10 mouse cellular contexts compared by ENCODE assay signal in genomic region chr1:58613786-58614185, GRCm38 (mm10). TPM values are rescaled to one million over a fixed set of nuclear protein-coding genes. Genes with fewer than 3 reads are reported as not detected.
DNase-seq lines count a peak whose midpoint lies in the region; ATAC-seq and TF ChIP-seq lines count a peak whose summit lies in the region.
"Had no signal": no experiment of that assay in that cellular context is flagged by ENCODE, and none has a peak within 500 bp of the region (broad histone marks: within the 10 kb centered on the region; RNA-seq: fewer than 3 reads in every experiment).

No protein-coding gene starts in this region.

- no peak for ATAC-seq in heart, embryonic 11.5 days (replicated peaks; ENCODE audit: insufficient number of reproducible peaks, low FRiP score, low TSS enrichment)

- H3K36me3 ChIP-seq in heart, embryonic 11.5 days (ENCODE audit: control insufficient read depth, insufficient read depth, low read length): no peaks in the 10 kb centered on the region
- no peaks in the 10 kb centered on the region for H3K36me3 ChIP-seq in spleen, adult 2 months (ENCODE audit: control insufficient read depth, insufficient read depth, low read length)
- H3K36me3 ChIP-seq: midbrain, embryonic 12.5 days had no signal

- peaks cover 1% of the 10 kb centered on the region; the same call in 1 of the 2 replicates for H3K9me3 ChIP-seq in heart, embryonic 11.5 days (replicated peaks; ENCODE audit: control insufficient read depth, low read length)
- H3K9me3 ChIP-seq: midbrain, embryonic 12.5 days had no signal

- H3K4me3 ChIP-seq in heart, embryonic 11.5 days (ENCODE audit: low read depth, low read length): no peak overlapping the region
- no peak overlapping the region for H3K4me3 ChIP-seq in spleen, adult 2 months (ENCODE audit: extremely low read depth, insufficient read depth, insufficient read length)
- H3K4me3 ChIP-seq: layer of hippocampus, adult 2 months; midbrain, embryonic 12.5 days had no signal

- no peaks in the 10 kb centered on the region for H3K4me1 ChIP-seq in heart, embryonic 11.5 days (ENCODE audit: control insufficient read depth, insufficient read depth, low read length)
- no peaks in the 10 kb centered on the region; the same call in 1 of the 2 replicates for H3K4me1 ChIP-seq in spleen, adult 2 months (ENCODE audit: control insufficient read depth, insufficient read depth, insufficient read length)
- H3K4me1 ChIP-seq: midbrain, embryonic 12.5 days had no signal

- WGBS in heart, embryonic 11.5 days (ENCODE audit: insufficient replicate concordance): 74% methylated on average over 6 of the region's 6 CpGs
- 83% methylated on average over 6 of the region's 6 CpGs for WGBS in spleen, adult 2 months

- H3K9ac ChIP-seq in heart, embryonic 11.5 days (ENCODE audit: low read depth, low read length): no peak overlapping the region
- H3K9ac ChIP-seq: midbrain, embryonic 12.5 days had no signal

- peak; percentile 35 for DNase-seq in heart, postnatal 4 days
- DNase-seq in spleen, adult 2 months (ENCODE audit: low read depth in 1 of 2, low spot score in 2 of 2): peak; percentile 7 to 11
- no peak for DNase-seq in spleen, adult 18-20 months
- peak; percentile 13 for DNase-seq in brain, embryonic 14.5 days (ENCODE audit: low read depth)
- peak; percentile 21 for DNase-seq in urinary bladder, postnatal 14 days (ENCODE audit: low spot score)
- DNase-seq in gastrocnemius, postnatal 10 days: no peak
- no peak for DNase-seq in layer of hippocampus, adult 8-10 months (ENCODE audit: low spot score in 2 of 2)

- no peak overlapping the region for H3K27ac ChIP-seq in heart, embryonic 11.5 days (ENCODE audit: low read depth, low read length)
- H3K27ac ChIP-seq in spleen, adult 2 months (ENCODE audit: insufficient read depth, low read length): no peak overlapping the region
- H3K27ac ChIP-seq: layer of hippocampus, adult 2 months; midbrain, embryonic 12.5 days had no signal

- TF ChIP-seq POLR2A in spleen, adult 2 months (IDR thresholded peaks at IDR 0.05; ENCODE audit: low read depth, low read length): no peak
- TF ChIP-seq POLR2A in brain, embryonic 14.5 days (IDR thresholded peaks at IDR 0.05; ENCODE audit: borderline replicate concordance, extremely low read depth, insufficient read depth, insufficient read length, poor library complexity, severe bottlenecking): no peak

- TF ChIP-seq CTCF in spleen, adult 2 months (IDR thresholded peaks at IDR 0.05; ENCODE audit: extremely low read depth, insufficient read depth, insufficient read length, insufficient replicate concordance): no peak
- TF ChIP-seq CTCF in brain, embryonic 14.5 days (IDR thresholded peaks at IDR 0.05; ENCODE audit: borderline replicate concordance, extremely low read depth, insufficient read depth, insufficient read length): no peak

- no peaks in the 10 kb centered on the region for H3K27me3 ChIP-seq in heart, embryonic 11.5 days (ENCODE audit: control insufficient read depth, insufficient read depth, low read length)
- no peaks in the 10 kb centered on the region for H3K27me3 ChIP-seq in spleen, adult 2 months (ENCODE audit: control insufficient read depth, insufficient read depth, low read length)
- H3K27me3 ChIP-seq: midbrain, embryonic 12.5 days had no signal

- no peak overlapping the region for H3K4me2 ChIP-seq in heart, embryonic 11.5 days
- H3K4me2 ChIP-seq: midbrain, embryonic 12.5 days had no signal

RNA-seq across cellular contexts. Expression of gene Ndufb3, which starts 27.6 kb away (rescaled TPM):
- total RNA-seq in heart, postnatal 4 days (2021): 100 to 1,000 TPM; 174 to 189 TPM
- polyA plus RNA-seq in heart, embryonic 11.5 days (2014; fragmentation: Nextera tagmentation; extraction: Ambion mirVana): 195 and 206 TPM in 2 replicates
- polyA plus RNA-seq in spleen, adult 2 months (2012; rRNA removed): 13.8 and 13.9 TPM in 2 replicates
- polyA plus RNA-seq in brain, embryonic 14.5 days (2012; rRNA removed): 116 and 141 TPM in 2 replicates
- total RNA-seq in gastrocnemius, postnatal 10 days (2021): 100 to 1,000 TPM; 147 to 172 TPM
- total RNA-seq in layer of hippocampus, adult 8-10 months (2022): 100 to 1,000 TPM; 104 to 121 (median 107) TPM

RNA-seq across cellular contexts. Expression of gene Fam126b, which starts 27.7 kb away (rescaled TPM):
- total RNA-seq in heart, postnatal 4 days (2021): 10 to 100 TPM in 1 of 2 experiments, 1 to 10 TPM in 1; 9.9 to 11.3 TPM
- 5.2 and 6.4 TPM in 2 replicates for polyA plus RNA-seq in heart, embryonic 11.5 days (2014; fragmentation: Nextera tagmentation; extraction: Ambion mirVana)
- polyA plus RNA-seq in spleen, adult 2 months (2012; rRNA removed): 0.67 TPM in 2 replicates
- 4.7 and 6.0 TPM in 2 replicates for polyA plus RNA-seq in brain, embryonic 14.5 days (2012; rRNA removed)
- 10 to 100 TPM in 1 of 2 experiments, 1 to 10 TPM in 1; 6.0 to 13.3 TPM for total RNA-seq in gastrocnemius, postnatal 10 days (2021)
- 100 to 1,000 TPM in 3 of 4 experiments, 10 to 100 TPM in 1; 96.6 to 156 (median 127) TPM for total RNA-seq in layer of hippocampus, adult 8-10 months (2022)

Comparison
In these comparisons a context has a peak if more than half of its experiments do, and no peak if none do; other contexts are left out.
1. DNase-seq: peak in heart, postnatal 4 days (single experiment), spleen, adult 2 months (2 of 2), brain, embryonic 14.5 days (single experiment) and urinary bladder, postnatal 14 days (single experiment); none in spleen, adult 18-20 months (0 of 2), gastrocnemius, postnatal 10 days (single experiment) and layer of hippocampus, adult 8-10 months (0 of 2).
2. RNA of gene Fam126b, which starts 27.7 kb away (total RNA-seq): 96.6 to 156 TPM in layer of hippocampus, adult 8-10 months; 6.0 to 13.3 TPM in gastrocnemius, postnatal 10 days and 9.9 to 11.3 TPM in heart, postnatal 4 days; every median in the first group is over 4 times any median in the second.